ENCODE assay signal across 15 mouse cellular contexts in the genomic region with DNA sequence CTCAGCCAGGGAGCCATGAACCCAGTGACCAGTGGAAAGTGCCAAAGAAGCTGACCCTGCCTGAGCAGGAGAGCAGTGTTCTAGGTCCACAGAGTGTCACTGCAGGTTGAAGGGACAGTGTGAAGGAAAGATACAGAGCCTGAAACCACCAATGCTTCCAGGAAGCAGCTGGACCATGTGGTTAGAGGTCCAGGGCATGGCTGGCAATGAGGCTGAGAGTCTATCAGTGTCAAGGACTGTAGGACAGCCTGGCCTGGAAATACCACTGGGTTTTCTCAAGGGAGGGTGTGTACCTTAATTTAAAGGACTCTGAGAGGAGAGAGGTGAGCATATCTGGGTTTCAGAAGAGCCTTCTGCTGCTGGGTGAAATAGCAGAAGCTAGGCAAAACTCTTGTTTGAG.
"Had no signal": no experiment of that assay in that cellular context is flagged by ENCODE, and none has a peak within 500 bp of the region (broad histone marks: within the 10 kb centered on the region; RNA-seq: fewer than 3 reads in every experiment).

No protein-coding gene starts in this region.

- H3K27ac ChIP-seq: kidney, postnatal 0 days; limb, embryonic 12.5 days; limb, embryonic 15.5 days; liver, embryonic 13.5 days; midbrain, embryonic 12.5 days; stomach, postnatal 0 days had no signal

- H3K9ac ChIP-seq: limb, embryonic 12.5 days; limb, embryonic 15.5 days; liver, embryonic 13.5 days; lung, embryonic 14.5 days; midbrain, embryonic 12.5 days had no signal

- ATAC-seq: lung, postnatal 0 days; midbrain, embryonic 16.5 days had no signal

- H3K4me1 ChIP-seq: limb, embryonic 12.5 days; limb, embryonic 15.5 days; liver, embryonic 13.5 days had no signal

- H3K4me2 ChIP-seq: limb, embryonic 12.5 days; limb, embryonic 15.5 days; liver, embryonic 13.5 days; lung, embryonic 14.5 days; midbrain, embryonic 12.5 days had no signal

- H3K27me3 ChIP-seq: limb, embryonic 12.5 days; limb, embryonic 15.5 days; liver, embryonic 13.5 days; midbrain, embryonic 12.5 days had no signal

- H3K9me3 ChIP-seq: limb, embryonic 15.5 days; liver, embryonic 13.5 days; midbrain, embryonic 12.5 days had no signal

- DNase-seq: kidney, adult 18-20 months; kidney, adult 9 months; kidney, postnatal 25 days; left cerebral cortex, postnatal 4 days; liver, embryonic 13.5 days; lung, embryonic 14.5 days; thymus, adult 2 months; thymus, postnatal 25 days had no signal

- H3K4me3 ChIP-seq: limb, embryonic 12.5 days; limb, embryonic 15.5 days; liver, embryonic 13.5 days; midbrain, embryonic 12.5 days had no signal

- H3K36me3 ChIP-seq: limb, embryonic 12.5 days; limb, embryonic 15.5 days; liver, embryonic 13.5 days; midbrain, embryonic 12.5 days had no signal
